Comparison of ENCODE assay signal across 10 mouse cellular contexts in the genomic region with DNA sequence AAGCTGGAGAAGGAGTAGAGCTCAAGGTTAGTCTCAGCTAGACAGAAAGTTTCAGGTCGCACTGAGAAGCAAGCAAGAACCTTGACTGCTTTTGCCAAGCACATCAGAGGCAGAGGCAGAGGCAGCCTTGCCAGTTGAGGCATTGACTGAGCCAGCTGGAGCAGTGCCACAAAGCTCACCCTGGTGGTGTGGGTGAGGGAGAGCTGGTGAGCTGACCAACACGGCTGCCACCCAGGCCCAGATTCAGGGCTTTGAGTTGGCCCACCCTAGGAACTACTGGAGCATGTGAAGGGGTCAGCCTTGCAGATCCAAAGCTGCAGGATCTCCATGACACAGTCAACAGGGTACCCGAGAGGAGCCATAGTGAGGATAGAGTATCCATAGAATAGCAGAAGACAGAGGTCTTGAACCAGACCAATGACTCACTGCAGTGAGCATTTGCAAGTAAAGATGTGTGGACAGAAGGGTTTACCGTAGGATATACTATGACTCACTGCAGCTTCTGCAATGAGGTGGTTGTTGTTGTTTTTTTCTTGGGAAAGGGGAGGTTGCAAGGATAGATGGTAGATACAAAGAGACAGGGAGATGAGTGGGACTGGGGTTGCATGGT. TPM values are rescaled to one million over a fixed set of nuclear protein-coding genes. Genes with fewer than 3 reads are reported as not detected.
DNase-seq lines count a peak whose midpoint lies in the region; ATAC-seq lines count a peak whose summit lies in the region.
"Had no signal": no experiment of that assay in that cellular context is flagged by ENCODE, and none has a peak within 500 bp of the region (broad histone marks: within the 10 kb centered on the region; RNA-seq: fewer than 3 reads in every experiment).

No protein-coding gene starts in this region.

- H3K27me3 ChIP-seq in kidney, embryonic 16.5 days (ENCODE audit: insufficient read depth, low read length) = no peaks in the 10 kb centered on the region
- H3K27me3 ChIP-seq in intestine, embryonic 16.5 days (replicated peaks; ENCODE audit: control insufficient read depth, insufficient read depth, low read length) = no peaks in the 10 kb centered on the region
- H3K27me3 ChIP-seq in midbrain, embryonic 10.5 days (ENCODE audit: low read depth, poor library complexity, severe bottlenecking) = no peaks in the 10 kb centered on the region

- no peak overlapping the region for H3K9ac ChIP-seq in kidney, embryonic 16.5 days (replicated peaks; ENCODE audit: low read length)
- no peak overlapping the region for H3K9ac ChIP-seq in intestine, embryonic 16.5 days (ENCODE audit: low read depth, low read length)

- no peak overlapping the region for H3K27ac ChIP-seq in kidney, embryonic 16.5 days (ENCODE audit: low read length)
- H3K27ac ChIP-seq in intestine, embryonic 16.5 days (ENCODE audit: low read length) = peak overlapping the region; percentile 61
- no peak overlapping the region for H3K27ac ChIP-seq in midbrain, embryonic 10.5 days (replicated peaks)

- H3K4me1 ChIP-seq in kidney, embryonic 16.5 days (ENCODE audit: insufficient read depth, low read length) = peaks cover 6% of the 10 kb centered on the region; the same call in 1 of the 2 replicates
- peaks cover 11% of the 10 kb centered on the region; the same call in 1 of the 2 replicates for H3K4me1 ChIP-seq in intestine, embryonic 16.5 days (ENCODE audit: control insufficient read depth, insufficient read depth, low read length)
- no peaks in the 10 kb centered on the region for H3K4me1 ChIP-seq in midbrain, embryonic 10.5 days

- H3K4me2 ChIP-seq in kidney, embryonic 16.5 days (replicated peaks; ENCODE audit: low read depth, low read length) = no peak overlapping the region
- H3K4me2 ChIP-seq in intestine, embryonic 16.5 days (ENCODE audit: low read depth, low read length) = no peak overlapping the region; the same call in 1 of the 2 replicates

- no peak overlapping the region for H3K4me3 ChIP-seq in kidney, embryonic 16.5 days (ENCODE audit: low read length)
- no peak overlapping the region for H3K4me3 ChIP-seq in intestine, embryonic 16.5 days (ENCODE audit: low read length)
- H3K4me3 ChIP-seq in midbrain, embryonic 10.5 days = no peak overlapping the region

- H3K9me3 ChIP-seq in kidney, embryonic 16.5 days (ENCODE audit: low read length) = no peaks in the 10 kb centered on the region
- no peaks in the 10 kb centered on the region for H3K9me3 ChIP-seq in intestine, embryonic 16.5 days (ENCODE audit: control insufficient read depth, low read length)
- H3K9me3 ChIP-seq in midbrain, embryonic 10.5 days (replicated peaks) = no peaks in the 10 kb centered on the region

- H3K36me3 ChIP-seq in kidney, embryonic 16.5 days (ENCODE audit: insufficient read depth, low read length) = peaks cover 19% of the 10 kb centered on the region
- H3K36me3 ChIP-seq in intestine, embryonic 16.5 days (ENCODE audit: control insufficient read depth, insufficient read depth, low read length) = peaks cover 18% of the 10 kb centered on the region
- H3K36me3 ChIP-seq in midbrain, embryonic 10.5 days = peaks cover 32% of the 10 kb centered on the region

- no peak for ATAC-seq in kidney, embryonic 16.5 days (ENCODE audit: low FRiP score, low TSS enrichment)
- ATAC-seq in intestine, embryonic 16.5 days = no peak
- no peak for ATAC-seq in frontal cortex, adult (ENCODE audit: low TSS enrichment)

- 77% methylated on average over 4 of the region's 4 CpGs for WGBS in kidney, embryonic 16.5 days
- WGBS in intestine, embryonic 16.5 days = 85% methylated on average over 4 of the region's 4 CpGs
- WGBS in midbrain, embryonic 10.5 days = 94% methylated on average over 4 of the region's 4 CpGs

- peak; percentile 52 for DNase-seq in kidney, adult 11 months
- peak; percentile 35 for DNase-seq in 416B (ENCODE audit: low read depth)
- peak; percentile 88 for DNase-seq in adrenal gland, adult 2 months
- DNase-seq in midbrain, embryonic 10.5 days (ENCODE audit: low spot score) = no peak
- DNase-seq: cerebellum, adult 9-10 months; lung, postnatal 14 days; thymus, adult 2 months had no signal

RNA-seq across cellular contexts. Expression of a gene that starts 2.8 kb away (rescaled TPM):
- polyA plus RNA-seq in kidney, embryonic 16.5 days (2015; fragmentation: Nextera tagmentation; extraction: Ambion mirVana) = 1.9 and 2.4 TPM in 2 replicates
- total RNA-seq in adrenal gland, adult 2 months (2021) = 10 to 100 TPM; 12.9 to 15.0 TPM
- polyA plus RNA-seq in adrenal gland, adult 2 months (2012; rRNA removed) = 0.33 and 0.39 TPM in 2 replicates
- polyA plus RNA-seq in intestine, embryonic 16.5 days (2015; fragmentation: Nextera tagmentation; extraction: Ambion mirVana) = 1.9 TPM in 2 replicates
- 2.4 and 2.8 TPM in 2 replicates for polyA plus RNA-seq in midbrain, embryonic 10.5 days (2016; fragmentation: Nextera tagmentation; extraction: Ambion mirVana)
